Mouse (Mus musculus): ENCODE results near the gene Adgb. TPM values are rescaled to one million over a fixed set of nuclear protein-coding genes. Genes with fewer than 3 reads are reported as not detected.

Gene Adgb
- polyA plus RNA-seq, 1 experiment from 2014 or later = 1.3 TPM

GRCm38 (mm10) chr10:10460113-10460512 lies 12.0 kb downstream of the Adgb start:
- Histone ChIP-seq H3K4me1 (ENCODE audit: insufficient read depth, low read depth, low read length) (no peaks in the 10 kb centered on the region), H3K27ac (ENCODE audit: low read length) (no peak overlapping the region), H3K36me3 (ENCODE audit: insufficient read depth, low read length) (no peaks in the 10 kb centered on the region), H3K9ac (replicated peaks; ENCODE audit: low read depth) (no peak overlapping the region), H3K27me3 (replicated peaks; ENCODE audit: insufficient read depth, low read length) (no peaks in the 10 kb centered on the region), H3K9me3 (ENCODE audit: low read length) (no peaks in the 10 kb centered on the region), H3K4me3 (ENCODE audit: low read depth, low read length) (no peak overlapping the region), H3K4me2 (replicated peaks; ENCODE audit: low read depth, low read length) (no peak overlapping the region)
- no peak for TF ChIP-seq CTCF (IDR thresholded peaks at IDR 0.05)
- no peak for TF ChIP-seq EP300 (IDR thresholded peaks at IDR 0.05)
- 44% methylated on average over 2 of the region's 2 CpGs for WGBS
- DNase-seq (ENCODE audit: low spot score) = no peak
- no peak for ATAC-seq

- TF ChIP-seq CTCF (IDR thresholded peaks at IDR 0.05) = no peak
- Histone ChIP-seq H3K27ac (ENCODE audit: low read length) (no peak overlapping the region), H3K4me2 (replicated peaks; ENCODE audit: low read depth, low read length) (no peak overlapping the region), H3K4me3 (ENCODE audit: low read depth, low read length) (no peak overlapping the region), H3K4me1 (ENCODE audit: insufficient read depth, low read depth, low read length) (no peaks in the 10 kb centered on the region), H3K27me3 (replicated peaks; ENCODE audit: insufficient read depth, low read length) (no peaks in the 10 kb centered on the region), H3K9me3 (ENCODE audit: low read length) (no peaks in the 10 kb centered on the region), H3K36me3 (ENCODE audit: insufficient read depth, low read length) (no peaks in the 10 kb centered on the region), H3K9ac (replicated peaks; ENCODE audit: low read depth) (no peak overlapping the region)
- DNase-seq (ENCODE audit: low spot score) (peak; percentile 63), ATAC-seq (peak; percentile 50)
- WGBS = 65% methylated on average over 5 of the region's 5 CpGs
Measured at GRCm38 (mm10) chr10:10456991-10457390, 15.1 kb downstream of the Adgb start.

GRCm38 (mm10) chr10:10449067-10449466 lies 23.1 kb downstream of the Adgb start:
- H3K4me3 ChIP-seq (ENCODE audit: low read depth, low read length) = no peak overlapping the region
- no peak overlapping the region for H3K4me2 ChIP-seq (replicated peaks; ENCODE audit: low read depth, low read length)
- peak; percentile 62 for DNase-seq (ENCODE audit: low spot score)
- 0 out of 2 replicates have a peak, but pooled peaks have one; percentile 50 for TF ChIP-seq EP300 (IDR thresholded peaks at IDR 0.05)
- TF ChIP-seq CTCF (IDR thresholded peaks at IDR 0.05) = no peak
- no peaks in the 10 kb centered on the region for H3K27me3 ChIP-seq (replicated peaks; ENCODE audit: insufficient read depth, low read length)
- H3K36me3 ChIP-seq (ENCODE audit: insufficient read depth, low read length) = no peaks in the 10 kb centered on the region
- no peaks in the 10 kb centered on the region for H3K9me3 ChIP-seq (ENCODE audit: low read length)
- no peak overlapping the region for H3K9ac ChIP-seq (replicated peaks; ENCODE audit: low read depth)
- H3K4me1 ChIP-seq (ENCODE audit: insufficient read depth, low read depth, low read length) = no peaks in the 10 kb centered on the region
- WGBS = 59% methylated on average over 3 of the region's 3 CpGs
- peak; percentile 37; the same call in 1 of the 2 replicates for ATAC-seq
- H3K27ac ChIP-seq (ENCODE audit: low read length) = no peak overlapping the region

GRCm38 (mm10) chr10:10444841-10445466 lies 27.2 kb downstream of the Adgb start:
- Histone ChIP-seq H3K36me3 (ENCODE audit: insufficient read depth, low read length) (no peaks in the 10 kb centered on the region), H3K27me3 (replicated peaks; ENCODE audit: insufficient read depth, low read length) (no peaks in the 10 kb centered on the region), H3K27ac (ENCODE audit: low read length) (no peak overlapping the region), H3K4me2 (replicated peaks; ENCODE audit: low read depth, low read length) (no peak overlapping the region), H3K4me1 (ENCODE audit: insufficient read depth, low read depth, low read length) (no peaks in the 10 kb centered on the region), H3K4me3 (ENCODE audit: low read depth, low read length) (no peak overlapping the region), H3K9ac (replicated peaks; ENCODE audit: low read depth) (no peak overlapping the region), H3K9me3 (ENCODE audit: low read length) (no peaks in the 10 kb centered on the region)
- 64% methylated on average over 3 of the region's 3 CpGs for WGBS
- no peak for ATAC-seq
- DNase-seq (ENCODE audit: low spot score) = no peak
- TF ChIP-seq EP300 (IDR thresholded peaks at IDR 0.05) (no peak), CTCF (IDR thresholded peaks at IDR 0.05) (no peak)

- H3K9me3 ChIP-seq (ENCODE audit: low read length) = no peaks in the 10 kb centered on the region
- no peak for TF ChIP-seq CTCF (IDR thresholded peaks at IDR 0.05)
- TF ChIP-seq EP300 (IDR thresholded peaks at IDR 0.05) = no peak
- DNase-seq (ENCODE audit: low spot score) (no peak), ATAC-seq (no peak)
- H3K4me1 ChIP-seq (ENCODE audit: insufficient read depth, low read depth, low read length) = no peaks in the 10 kb centered on the region
- H3K4me2 ChIP-seq (replicated peaks; ENCODE audit: low read depth, low read length) = no peak overlapping the region
- H3K27ac ChIP-seq (ENCODE audit: low read length) = no peak overlapping the region
- no peaks in the 10 kb centered on the region for H3K36me3 ChIP-seq (ENCODE audit: insufficient read depth, low read length)
- no peaks in the 10 kb centered on the region for H3K27me3 ChIP-seq (replicated peaks; ENCODE audit: insufficient read depth, low read length)
- H3K9ac ChIP-seq (replicated peaks; ENCODE audit: low read depth) = no peak overlapping the region
- no peak overlapping the region for H3K4me3 ChIP-seq (ENCODE audit: low read depth, low read length)
Measured at GRCm38 (mm10) chr10:10443558-10443957, 28.6 kb downstream of the Adgb start.

- whole genome bisulfite sequencing = 81% methylated on average over 1 of the region's 1 CpGs
- Histone ChIP-seq H3K9me3 (ENCODE audit: low read length) (no peaks in the 10 kb centered on the region), H3K4me2 (replicated peaks; ENCODE audit: low read depth, low read length) (no peak overlapping the region), H3K4me1 (ENCODE audit: insufficient read depth, low read depth, low read length) (no peaks in the 10 kb centered on the region), H3K36me3 (ENCODE audit: insufficient read depth, low read length) (no peaks in the 10 kb centered on the region), H3K27me3 (replicated peaks; ENCODE audit: insufficient read depth, low read length) (no peaks in the 10 kb centered on the region), H3K9ac (replicated peaks; ENCODE audit: low read depth) (no peak overlapping the region), H3K4me3 (ENCODE audit: low read depth, low read length) (no peak overlapping the region), H3K27ac (ENCODE audit: low read length) (no peak overlapping the region)
- ATAC-seq (no peak), DNase-seq (ENCODE audit: low spot score) (no peak)
- TF ChIP-seq CTCF (IDR thresholded peaks at IDR 0.05) (no peak), EP300 (IDR thresholded peaks at IDR 0.05) (no peak)
Measured at GRCm38 (mm10) chr10:10435014-10435413, 37.1 kb downstream of the Adgb start.

- 48% methylated on average over 5 of the region's 5 CpGs for WGBS
- TF ChIP-seq EP300 (IDR thresholded peaks at IDR 0.05) (no peak), CTCF (IDR thresholded peaks at IDR 0.05) (no peak)
- H3K4me1 ChIP-seq (ENCODE audit: insufficient read depth, low read depth, low read length) = no peaks in the 10 kb centered on the region
- H3K4me2 ChIP-seq (replicated peaks; ENCODE audit: low read depth, low read length) = no peak overlapping the region
- DNase-seq (ENCODE audit: low spot score) (no peak), ATAC-seq (no peak)
- no peaks in the 10 kb centered on the region for H3K9me3 ChIP-seq (ENCODE audit: low read length)
- H3K27me3 ChIP-seq (replicated peaks; ENCODE audit: insufficient read depth, low read length) = no peaks in the 10 kb centered on the region
- no peak overlapping the region for H3K27ac ChIP-seq (ENCODE audit: low read length)
- H3K4me3 ChIP-seq (ENCODE audit: low read depth, low read length) = no peak overlapping the region
- no peaks in the 10 kb centered on the region for H3K36me3 ChIP-seq (ENCODE audit: insufficient read depth, low read length)
- no peak overlapping the region for H3K9ac ChIP-seq (replicated peaks; ENCODE audit: low read depth)
Measured at GRCm38 (mm10) chr10:10429635-10430034, 42.5 kb downstream of the Adgb start.

Data from lung, postnatal 0 days (tissue).